Mouse (Mus musculus) lung, embryonic 16.5 days (tissue): Measurements from ENCODE around the gene Cradd. TPM values are rescaled to one million over a fixed set of nuclear protein-coding genes. Genes with fewer than 3 reads are reported as not detected.

Source experiments
- ATAC-seq: fragments of 200-750 bp; cut with Nextera tagmentation; 2 replicates; pipeline ENCODE4 v1.8.0; 2017; ENCODE audit warnings: low read depth, mild to moderate bottlenecking, moderate library complexity
- H3K27ac ChIP-seq: fragments of 300-500 bp; sonication (generic); 2 replicates; pipeline ENCODE4 v1.5.1; 2014; ENCODE audit warnings: mild to moderate bottlenecking, control low read depth, low read length
- H3K27me3 ChIP-seq: fragments of 300-500 bp; sonication (generic); 2 replicates; pipeline ENCODE4 v1.6.1; 2014; ENCODE audit warnings: low read depth, low read length, mixed read lengths; ENCODE audit not compliant: control insufficient read depth, insufficient read depth
- H3K36me3 ChIP-seq: fragments of 300-500 bp; sonication (generic); 2 replicates; pipeline ENCODE4 v1.6.1; 2014; ENCODE audit warnings: low read length; ENCODE audit not compliant: control insufficient read depth, insufficient read depth
- H3K4me1 ChIP-seq: fragments of 300-500 bp; sonication (generic); replicated peaks from 2 replicates; pipeline ENCODE4 v1.6.1; 2014; ENCODE audit warnings: low read length, mixed read lengths; ENCODE audit not compliant: control insufficient read depth, insufficient read depth
- H3K4me2 ChIP-seq: fragments of 300-500 bp; sonication (generic); 2 replicates; pipeline ENCODE4 v1.6.1; 2014; ENCODE audit warnings: low read depth, low read length, control low read depth
- H3K4me3 ChIP-seq: fragments of 300-500 bp; sonication (generic); 2 replicates; pipeline ENCODE4 v1.5.1; 2014; ENCODE audit warnings: mild to moderate bottlenecking, low read length, control low read depth
- H3K9ac ChIP-seq: fragments of 300-500 bp; sonication (generic); 2 replicates; pipeline ENCODE4 v1.6.1; 2014; ENCODE audit warnings: low read length, control low read depth
- H3K9me3 ChIP-seq: fragments of 300-500 bp; sonication (generic); 2 replicates; pipeline ENCODE4 v1.6.1; 2016; ENCODE audit warnings: low read length; ENCODE audit not compliant: control insufficient read depth
- WGBS: fragments of 180-500 bp; shearing (Covaris S2); extraction: QIAGEN DNeasy Blood & Tissue Kit; methylation state at CpG from one replicate; pipeline ENCODE4 v1.1.7; 2014; 5-methylcytosine and 5-hydroxymethylcytosine counted together
- polyA plus RNA-seq: library from polyadenylated mRNA; unstranded; fragments of >200 nt; fragmentation: Nextera tagmentation; extraction: Ambion mirVana; gene quantifications from 2 replicates; pipeline ENCODE4 v1.2.1, GENCODE M21; 2015

The Cradd gene
- polyA plus RNA-seq, result 12.0 and 12.7 TPM in 2 replicates

- peak within 1 kb of the TSS; percentile 98 for H3K27ac ChIP-seq
These were observed at the start of gene Cradd for GRCm38 (mm10) chr10:95323393-95324277. Gene Cradd, minus strand, starts transcription at chr10:95324133.

GRCm38 (mm10) chr10:95373340-95373739 lies 49.4 kb upstream of the Cradd start:
- H3K27ac ChIP-seq, result no peak overlapping the region
- no peak overlapping the region for H3K4me2 ChIP-seq
- no peaks in the 10 kb centered on the region for H3K4me1 ChIP-seq
- WGBS, result 86% methylated on average over 6 of the region's 6 CpGs
- no peak overlapping the region for H3K9ac ChIP-seq
- no peak for ATAC-seq
- no peaks in the 10 kb centered on the region for H3K36me3 ChIP-seq
- no peaks in the 10 kb centered on the region for H3K27me3 ChIP-seq
- H3K9me3 ChIP-seq, result no peaks in the 10 kb centered on the region
- H3K4me3 ChIP-seq, result no peak overlapping the region

More at GRCm38 (mm10) chr10:95323393-95324277, at the start of gene Cradd:
- peak within 1 kb of the TSS; percentile 89 for H3K9ac ChIP-seq
- H3K27me3 ChIP-seq, result no peaks in the 10 kb centered on the region
- no peaks in the 10 kb centered on the region for H3K9me3 ChIP-seq
- ATAC-seq, result peak; percentile 91
- peak within 1 kb of the TSS; percentile 73 for H3K4me3 ChIP-seq
- H3K4me2 ChIP-seq, result peak within 1 kb of the TSS; percentile 72
- H3K4me1 ChIP-seq, result peaks cover 16% of the 10 kb centered on the region
- under 1% methylated on average over 51 of the region's 51 CpGs for WGBS
- H3K36me3 ChIP-seq, result no peaks in the 10 kb centered on the region

GRCm38 (mm10) chr10:95371942-95372341 lies 48.0 kb upstream of the Cradd start:
- H3K36me3 ChIP-seq, result no peaks in the 10 kb centered on the region
- no peak overlapping the region for H3K9ac ChIP-seq
- no peaks in the 10 kb centered on the region for H3K27me3 ChIP-seq
- no peak for ATAC-seq
- H3K4me3 ChIP-seq, result no peak overlapping the region
- H3K4me1 ChIP-seq, result no peaks in the 10 kb centered on the region
- WGBS, result 78% methylated on average over 3 of the region's 3 CpGs
- H3K4me2 ChIP-seq, result no peak overlapping the region
- H3K27ac ChIP-seq, result no peak overlapping the region
- H3K9me3 ChIP-seq, result no peaks in the 10 kb centered on the region

GRCm38 (mm10) chr10:95369190-95369589 lies 45.3 kb upstream of the Cradd start:
- no peak overlapping the region for H3K27ac ChIP-seq
- H3K9ac ChIP-seq, result no peak overlapping the region
- no peak overlapping the region for H3K4me2 ChIP-seq
- ATAC-seq, result no peak
- peaks cover 2% of the 10 kb centered on the region; the same call in 1 of the 2 replicates for H3K9me3 ChIP-seq
- no peaks in the 10 kb centered on the region for H3K27me3 ChIP-seq
- no peaks in the 10 kb centered on the region for H3K36me3 ChIP-seq
- no peaks in the 10 kb centered on the region for H3K4me1 ChIP-seq
- H3K4me3 ChIP-seq, result no peak overlapping the region

- ATAC-seq, result no peak
- H3K9me3 ChIP-seq, result peaks cover 2% of the 10 kb centered on the region; the same call in 1 of the 2 replicates
- H3K36me3 ChIP-seq, result no peaks in the 10 kb centered on the region
- 80% methylated on average over 14 of the region's 14 CpGs for WGBS
- H3K9ac ChIP-seq, result no peak overlapping the region
- no peaks in the 10 kb centered on the region for H3K4me1 ChIP-seq
- no peak overlapping the region for H3K27ac ChIP-seq
- no peaks in the 10 kb centered on the region for H3K27me3 ChIP-seq
- H3K4me3 ChIP-seq, result no peak overlapping the region
- H3K4me2 ChIP-seq, result no peak overlapping the region
These were observed 44.2 kb upstream of the Cradd start for GRCm38 (mm10) chr10:95368151-95368550.

GRCm38 (mm10) chr10:95367661-95368089 lies 43.7 kb upstream of the Cradd start:
- H3K4me1 ChIP-seq, result no peaks in the 10 kb centered on the region
- WGBS, result 80% methylated on average over 9 of the region's 9 CpGs
- no peak for ATAC-seq
- H3K9me3 ChIP-seq, result peaks cover 2% of the 10 kb centered on the region; the same call in 1 of the 2 replicates
- H3K4me3 ChIP-seq, result no peak overlapping the region
- H3K4me2 ChIP-seq, result no peak overlapping the region
- no peaks in the 10 kb centered on the region for H3K36me3 ChIP-seq
- H3K27me3 ChIP-seq, result no peaks in the 10 kb centered on the region
- H3K27ac ChIP-seq, result no peak overlapping the region
- H3K9ac ChIP-seq, result no peak overlapping the region

- WGBS, result 63% methylated on average over 7 of the region's 7 CpGs
- Histone ChIP-seq H3K27me3 (no peaks in the 10 kb centered on the region), H3K4me2 (no peak overlapping the region), H3K27ac (no peak overlapping the region), H3K4me1 (no peaks in the 10 kb centered on the region), H3K9ac (no peak overlapping the region), H3K4me3 (no peak overlapping the region), H3K9me3 (peaks cover 2% of the 10 kb centered on the region; the same call in 1 of the 2 replicates), H3K36me3 (no peaks in the 10 kb centered on the region)
- no peak for ATAC-seq
These were observed 43.3 kb upstream of the Cradd start for GRCm38 (mm10) chr10:95367241-95367640.

- H3K36me3 ChIP-seq, result no peaks in the 10 kb centered on the region
- no peak overlapping the region for H3K4me2 ChIP-seq
- WGBS, result 35% methylated on average over 2 of the region's 2 CpGs
These were observed 38.4 kb upstream of the Cradd start for GRCm38 (mm10) chr10:95362326-95362725.

GRCm38 (mm10) chr10:95361260-95361841 lies 37.4 kb upstream of the Cradd start:
- Histone ChIP-seq H3K9me3 (peaks cover 2% of the 10 kb centered on the region; the same call in 1 of the 2 replicates), H3K9ac (no peak overlapping the region), H3K4me1 (no peaks in the 10 kb centered on the region), H3K36me3 (no peaks in the 10 kb centered on the region), H3K4me2 (no peak overlapping the region), H3K4me3 (no peak overlapping the region), H3K27me3 (no peaks in the 10 kb centered on the region), H3K27ac (0 out of 2 replicates have a peak overlapping the region, but pooled peaks have one; percentile 14)
- peak; percentile 87 for ATAC-seq
- 51% methylated on average over 12 of the region's 12 CpGs for WGBS

More at GRCm38 (mm10) chr10:95362326-95362725, 38.4 kb upstream of the Cradd start:
- Histone ChIP-seq H3K4me1 (no peaks in the 10 kb centered on the region), H3K4me3 (no peak overlapping the region), H3K27ac (no peak overlapping the region), H3K9me3 (peaks cover 2% of the 10 kb centered on the region; the same call in 1 of the 2 replicates), H3K27me3 (no peaks in the 10 kb centered on the region), H3K9ac (no peak overlapping the region)
- ATAC-seq, result no peak
